Mouse (Mus musculus): ENCODE measurements around the gene Cdc42bpa. TPM values are rescaled to one million over a fixed set of nuclear protein-coding genes. Genes with fewer than 3 reads are reported as not detected.

Cdc42bpa gene
- polyA plus RNA-seq, 1 experiment from 2014 or later: 27.0 TPM

DNA sequence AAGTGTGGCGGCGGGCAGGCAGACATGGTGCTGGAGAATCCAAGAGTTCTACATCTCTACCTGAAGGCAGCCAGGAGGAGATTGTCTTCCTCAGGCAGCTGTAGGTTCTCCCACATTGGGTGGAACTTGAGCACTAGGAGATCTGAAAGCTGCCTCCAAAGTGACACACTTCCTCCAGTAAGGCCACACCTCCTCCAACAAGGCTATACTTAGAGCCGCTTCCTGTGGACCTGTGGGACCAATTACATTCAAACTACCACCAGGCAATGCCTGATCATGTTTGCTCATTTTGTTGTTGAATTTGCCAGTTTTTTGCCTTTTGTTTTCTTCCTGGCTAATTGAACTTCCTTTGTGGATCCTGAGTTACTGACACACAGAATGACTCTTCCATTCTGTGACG lies 187.8 kb downstream of the Cdc42bpa start:
- WGBS: 93% methylated on average over 4 of the region's 4 CpGs
- peaks cover 59% of the 10 kb centered on the region for H3K36me3 ChIP-seq (replicated peaks; ENCODE audit: control insufficient read depth, insufficient read depth)

DNA sequence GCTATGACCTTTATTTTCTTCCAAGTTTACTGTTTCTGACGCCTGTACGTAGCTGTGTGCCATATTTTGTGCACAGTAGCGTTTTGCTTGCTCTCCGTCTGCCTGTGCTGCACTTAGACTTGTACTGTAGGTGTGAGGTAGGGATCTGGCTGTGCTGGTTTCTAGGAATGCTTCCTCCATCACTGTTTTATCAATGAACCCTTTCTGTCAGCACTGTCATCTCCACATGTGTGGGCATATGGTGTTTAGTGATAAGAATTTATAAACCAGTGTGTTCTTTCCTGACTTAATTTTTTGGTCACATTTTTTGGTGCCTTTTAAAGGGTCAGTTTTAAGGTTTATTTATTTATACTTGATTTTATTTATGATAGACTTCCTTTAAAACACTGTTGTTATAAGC lies 188.3 kb downstream of the Cdc42bpa start:
- no peaks in the 10 kb centered on the region for H3K9me3 ChIP-seq (ENCODE audit: control insufficient read depth, low read length)
- no peak overlapping the region for H3K4me2 ChIP-seq (replicated peaks)
- ATAC-seq (ENCODE audit: low FRiP score): no peak
- no peak overlapping the region for H3K4me3 ChIP-seq (replicated peaks; ENCODE audit: low read length)
- DNase-seq (ENCODE audit: low spot score): no peak
- no peaks in the 10 kb centered on the region for H3K27me3 ChIP-seq (ENCODE audit: control insufficient read depth, insufficient read depth, low read length)
- H3K4me1 ChIP-seq (replicated peaks; ENCODE audit: control insufficient read depth, insufficient read depth, low read length): no peaks in the 10 kb centered on the region
- 94% methylated on average over 4 of the region's 4 CpGs for WGBS
- no peak overlapping the region for H3K9ac ChIP-seq
- no peak overlapping the region for H3K27ac ChIP-seq
- H3K36me3 ChIP-seq (replicated peaks; ENCODE audit: control insufficient read depth, insufficient read depth): peaks cover 59% of the 10 kb centered on the region

More for the DNA sequence above, 187.8 kb downstream of the Cdc42bpa start:
- DNase-seq (ENCODE audit: low spot score) (no peak), ATAC-seq (ENCODE audit: low FRiP score) (no peak)
- Histone ChIP-seq H3K27me3 (ENCODE audit: control insufficient read depth, insufficient read depth, low read length) (no peaks in the 10 kb centered on the region), H3K9me3 (ENCODE audit: control insufficient read depth, low read length) (no peaks in the 10 kb centered on the region), H3K4me3 (replicated peaks; ENCODE audit: low read length) (no peak overlapping the region), H3K27ac (no peak overlapping the region), H3K4me2 (replicated peaks) (no peak overlapping the region), H3K9ac (no peak overlapping the region), H3K4me1 (replicated peaks; ENCODE audit: control insufficient read depth, insufficient read depth, low read length) (no peaks in the 10 kb centered on the region)

DNA sequence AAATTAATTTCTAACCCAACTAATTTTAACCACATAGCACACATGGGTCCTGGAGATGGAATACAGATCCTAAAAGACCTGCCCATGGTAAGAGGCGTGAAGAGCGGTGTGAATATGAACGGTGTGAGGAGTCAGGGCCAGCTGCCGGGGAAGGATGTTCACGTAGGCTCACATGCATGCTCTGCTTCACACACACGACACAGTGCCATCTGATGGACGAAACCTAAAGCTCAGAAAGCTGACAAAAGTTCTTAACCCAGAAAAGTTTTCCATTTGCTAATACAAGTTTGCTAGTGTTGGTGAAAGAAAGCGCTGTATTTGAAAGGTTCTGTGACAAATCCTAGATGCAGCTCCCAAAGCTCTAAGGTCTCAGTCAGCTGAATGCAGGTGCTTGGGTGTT lies 190.9 kb downstream of the Cdc42bpa start:
- H3K9ac ChIP-seq: no peak overlapping the region
- H3K4me2 ChIP-seq (replicated peaks): no peak overlapping the region
- H3K27ac ChIP-seq: no peak overlapping the region
- peak; percentile 28 for DNase-seq (ENCODE audit: low spot score)
- H3K27me3 ChIP-seq (ENCODE audit: control insufficient read depth, insufficient read depth, low read length): no peaks in the 10 kb centered on the region
- no peaks in the 10 kb centered on the region for H3K9me3 ChIP-seq (ENCODE audit: control insufficient read depth, low read length)
- ATAC-seq (ENCODE audit: low FRiP score): no peak
- no peaks in the 10 kb centered on the region for H3K4me1 ChIP-seq (replicated peaks; ENCODE audit: control insufficient read depth, insufficient read depth, low read length)
- H3K4me3 ChIP-seq (replicated peaks; ENCODE audit: low read length): no peak overlapping the region
- H3K36me3 ChIP-seq (replicated peaks; ENCODE audit: control insufficient read depth, insufficient read depth): peaks cover 66% of the 10 kb centered on the region
- 89% methylated on average over 8 of the region's 8 CpGs for WGBS

DNA sequence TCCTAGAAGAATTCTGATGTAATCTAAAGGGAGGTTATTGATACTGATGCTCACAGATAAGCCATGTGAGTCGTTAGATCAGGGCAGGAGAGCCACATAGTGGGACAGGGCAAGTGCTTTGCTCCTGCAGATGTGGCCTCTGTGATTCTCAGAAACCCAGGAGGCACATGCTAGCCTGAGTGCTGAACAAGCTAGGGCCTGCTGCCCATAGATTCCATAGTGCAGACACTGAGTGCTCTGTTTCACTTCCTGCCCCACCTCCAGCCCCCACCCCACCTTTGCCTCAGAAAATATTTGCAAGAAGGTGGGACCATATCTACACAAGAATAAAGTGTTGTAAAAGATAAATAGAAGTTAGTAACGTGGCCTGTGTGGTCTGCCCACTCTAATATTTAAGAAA lies 198.4 kb downstream of the Cdc42bpa start:
- WGBS: 95% methylated on average over 2 of the region's 2 CpGs
- no peaks in the 10 kb centered on the region for H3K9me3 ChIP-seq (ENCODE audit: control insufficient read depth, low read length)
- ATAC-seq (ENCODE audit: low FRiP score) (no peak), DNase-seq (ENCODE audit: low spot score) (no peak)
- H3K36me3 ChIP-seq (replicated peaks; ENCODE audit: control insufficient read depth, insufficient read depth): peaks cover 62% of the 10 kb centered on the region
- H3K4me1 ChIP-seq (replicated peaks; ENCODE audit: control insufficient read depth, insufficient read depth, low read length): no peaks in the 10 kb centered on the region
- H3K4me3 ChIP-seq (replicated peaks; ENCODE audit: low read length): no peak overlapping the region
- H3K27me3 ChIP-seq (ENCODE audit: control insufficient read depth, insufficient read depth, low read length): no peaks in the 10 kb centered on the region
- H3K9ac ChIP-seq: no peak overlapping the region
- H3K27ac ChIP-seq: no peak overlapping the region
- no peak overlapping the region for H3K4me2 ChIP-seq (replicated peaks)

DNA sequence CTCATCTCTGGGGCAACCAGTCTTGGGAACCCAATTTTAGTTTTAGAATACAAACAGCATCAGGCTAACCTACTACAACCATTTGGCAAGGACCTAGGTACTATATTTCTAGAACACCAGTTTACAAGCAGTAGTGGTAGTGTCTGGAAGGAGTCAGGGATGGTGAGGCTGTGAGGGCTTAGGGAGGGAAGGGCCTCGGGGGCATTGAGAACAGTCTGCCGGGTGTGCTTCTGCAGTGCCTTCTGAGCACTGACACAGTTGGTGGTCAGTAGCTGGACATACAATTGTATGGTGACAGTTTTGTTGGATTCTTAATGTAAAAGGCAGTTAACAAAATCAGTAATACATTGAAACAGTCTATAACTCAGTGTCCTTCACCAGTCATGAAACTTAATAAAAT lies 200.3 kb downstream of the Cdc42bpa start:
- Histone ChIP-seq H3K27me3 (ENCODE audit: control insufficient read depth, insufficient read depth, low read length) (no peaks in the 10 kb centered on the region), H3K4me2 (replicated peaks) (no peak overlapping the region), H3K4me3 (replicated peaks; ENCODE audit: low read length) (no peak overlapping the region), H3K27ac (no peak overlapping the region), H3K36me3 (replicated peaks; ENCODE audit: control insufficient read depth, insufficient read depth) (peaks cover 58% of the 10 kb centered on the region), H3K4me1 (replicated peaks; ENCODE audit: control insufficient read depth, insufficient read depth, low read length) (no peaks in the 10 kb centered on the region), H3K9ac (no peak overlapping the region), H3K9me3 (ENCODE audit: control insufficient read depth, low read length) (no peaks in the 10 kb centered on the region)
- no peak for DNase-seq (ENCODE audit: low spot score)
- 86% methylated on average over 2 of the region's 2 CpGs for WGBS
- ATAC-seq (ENCODE audit: low FRiP score): no peak

DNA sequence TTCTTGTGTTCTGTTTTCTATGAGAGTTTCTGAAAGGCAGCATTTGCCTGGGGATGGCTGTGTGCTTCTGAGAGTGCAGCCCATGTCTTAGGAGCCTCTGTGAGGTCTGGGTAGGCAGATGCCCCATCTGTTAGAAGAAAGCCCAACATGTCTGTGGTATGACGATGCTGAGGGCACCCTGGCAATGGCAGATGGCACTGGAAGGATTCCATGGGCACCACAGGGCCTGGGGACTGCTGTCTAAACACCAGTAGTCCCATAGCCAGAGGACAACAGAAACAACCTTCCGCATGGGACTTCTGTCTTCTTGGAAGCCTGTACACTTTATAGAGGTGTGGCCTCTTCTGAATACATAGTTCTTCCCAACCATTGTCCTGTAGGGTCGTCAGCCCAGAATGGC lies 200.9 kb downstream of the Cdc42bpa start:
- DNase-seq (ENCODE audit: low spot score) (no peak), ATAC-seq (ENCODE audit: low FRiP score) (no peak)
- H3K9ac ChIP-seq: no peak overlapping the region
- H3K9me3 ChIP-seq (ENCODE audit: control insufficient read depth, low read length): no peaks in the 10 kb centered on the region
- no peak overlapping the region for H3K4me2 ChIP-seq (replicated peaks)
- WGBS: 77% methylated on average over 3 of the region's 3 CpGs
- no peaks in the 10 kb centered on the region for H3K27me3 ChIP-seq (ENCODE audit: control insufficient read depth, insufficient read depth, low read length)
- H3K4me1 ChIP-seq (replicated peaks; ENCODE audit: control insufficient read depth, insufficient read depth, low read length): no peaks in the 10 kb centered on the region
- no peak overlapping the region for H3K27ac ChIP-seq
- H3K36me3 ChIP-seq (replicated peaks; ENCODE audit: control insufficient read depth, insufficient read depth): peaks cover 59% of the 10 kb centered on the region
- no peak overlapping the region for H3K4me3 ChIP-seq (replicated peaks; ENCODE audit: low read length)

DNA sequence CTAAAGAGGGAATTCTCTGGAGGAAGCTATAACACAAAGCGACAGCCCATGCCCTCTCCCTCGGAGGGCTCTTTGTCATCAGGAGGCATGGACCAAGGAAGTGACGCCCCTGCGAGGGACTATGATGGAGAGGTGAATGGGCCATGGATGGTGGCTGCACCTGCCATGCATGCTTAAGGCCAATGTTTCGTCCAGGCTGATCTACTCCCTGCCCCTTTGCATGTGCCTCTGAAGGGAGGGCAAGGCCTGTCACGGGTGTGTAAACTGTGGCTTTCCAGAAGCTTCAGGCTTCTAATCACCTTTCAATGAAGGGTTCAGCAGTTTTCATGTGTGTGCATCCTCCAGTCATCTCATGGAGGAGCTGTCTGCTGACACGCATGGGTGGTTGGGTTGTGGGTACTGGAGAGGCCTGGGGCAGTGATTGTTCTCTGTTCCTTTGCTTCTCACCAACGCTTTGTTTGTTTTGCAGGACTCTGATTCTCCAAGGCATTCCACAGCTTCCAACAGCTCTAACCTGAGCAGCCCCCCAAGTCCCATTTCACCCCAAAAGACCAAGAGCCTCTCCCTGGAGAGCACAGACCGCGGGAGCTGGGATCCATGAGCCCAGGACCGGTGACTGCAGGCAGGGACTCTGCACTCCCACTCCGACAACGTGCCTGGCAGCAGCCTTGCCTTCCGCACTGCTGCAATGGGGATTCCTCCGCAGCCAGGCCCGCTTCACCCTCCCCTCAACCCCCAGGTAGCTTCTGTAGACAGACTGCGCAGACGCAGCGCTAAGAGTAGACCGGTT lies 201.5 kb downstream of the Cdc42bpa start:
- no peak for DNase-seq (ENCODE audit: low spot score)
- Histone ChIP-seq H3K4me1 (replicated peaks; ENCODE audit: control insufficient read depth, insufficient read depth, low read length) (no peaks in the 10 kb centered on the region), H3K27ac (no peak overlapping the region), H3K27me3 (ENCODE audit: control insufficient read depth, insufficient read depth, low read length) (no peaks in the 10 kb centered on the region), H3K36me3 (replicated peaks; ENCODE audit: control insufficient read depth, insufficient read depth) (peaks cover 59% of the 10 kb centered on the region), H3K4me3 (replicated peaks; ENCODE audit: low read length) (no peak overlapping the region), H3K4me2 (replicated peaks) (no peak overlapping the region), H3K9ac (no peak overlapping the region), H3K9me3 (ENCODE audit: control insufficient read depth, low read length) (no peaks in the 10 kb centered on the region)
- ATAC-seq (ENCODE audit: low FRiP score): no peak
- 85% methylated on average over 20 of the region's 20 CpGs for whole genome bisulfite sequencing

DNA sequence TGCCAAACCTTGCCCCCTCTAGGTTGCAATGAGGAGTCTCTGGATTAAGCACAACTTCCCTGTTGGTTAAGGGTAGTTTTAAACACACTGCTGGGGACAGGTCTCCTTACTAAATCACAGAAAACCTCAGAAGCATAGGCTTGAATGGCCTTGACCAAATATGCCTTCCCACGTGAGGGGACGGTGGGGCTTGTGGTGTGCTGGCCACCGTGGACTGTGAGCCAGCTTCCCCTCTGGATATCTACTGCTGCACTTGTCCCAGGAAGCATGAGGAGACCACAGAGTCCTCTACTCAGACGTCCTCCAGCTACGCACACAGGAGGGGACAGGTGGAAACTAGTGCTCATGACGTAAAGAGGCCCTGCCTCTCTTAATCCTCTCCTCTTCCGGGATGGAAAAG lies 202.7 kb downstream of the Cdc42bpa start:
- whole genome bisulfite sequencing: 96% methylated on average over 7 of the region's 7 CpGs

DNA sequence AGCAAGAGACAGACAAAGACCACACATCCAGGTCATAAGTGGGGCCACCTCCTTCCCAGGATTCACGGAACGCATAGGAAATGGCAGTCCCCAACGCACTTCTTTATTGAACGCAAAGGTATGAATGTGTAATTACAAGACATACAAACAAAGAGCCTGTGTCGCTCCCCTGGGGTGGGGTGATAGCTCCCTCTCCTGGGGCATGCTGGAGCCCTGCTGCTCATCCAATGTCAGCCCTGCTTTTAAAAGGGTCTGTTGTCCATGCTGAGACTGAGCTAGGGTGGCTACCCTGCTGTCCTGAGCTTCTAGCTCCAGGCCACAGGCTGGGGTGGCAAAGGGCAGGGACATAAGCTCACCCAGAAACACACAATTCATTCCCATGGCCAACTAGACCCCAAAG lies 206.3 kb downstream of the Cdc42bpa start:
- Histone ChIP-seq H3K9ac (no peak overlapping the region), H3K27me3 (ENCODE audit: control insufficient read depth, insufficient read depth, low read length) (no peaks in the 10 kb centered on the region), H3K27ac (no peak overlapping the region), H3K9me3 (ENCODE audit: control insufficient read depth, low read length) (no peaks in the 10 kb centered on the region), H3K4me1 (replicated peaks; ENCODE audit: control insufficient read depth, insufficient read depth, low read length) (no peaks in the 10 kb centered on the region), H3K4me2 (replicated peaks) (no peak overlapping the region), H3K4me3 (replicated peaks; ENCODE audit: low read length) (no peak overlapping the region), H3K36me3 (replicated peaks; ENCODE audit: control insufficient read depth, insufficient read depth) (peaks cover 32% of the 10 kb centered on the region)
- no peak for ATAC-seq (ENCODE audit: low FRiP score)
- no peak for DNase-seq (ENCODE audit: low spot score)
- WGBS: 84% methylated on average over 5 of the region's 5 CpGs

More for the DNA sequence above, 202.7 kb downstream of the Cdc42bpa start:
- ATAC-seq (ENCODE audit: low FRiP score) (no peak), DNase-seq (ENCODE audit: low spot score) (no peak)
- Histone ChIP-seq H3K9ac (no peak overlapping the region), H3K27me3 (ENCODE audit: control insufficient read depth, insufficient read depth, low read length) (no peaks in the 10 kb centered on the region), H3K36me3 (replicated peaks; ENCODE audit: control insufficient read depth, insufficient read depth) (peaks cover 59% of the 10 kb centered on the region), H3K4me1 (replicated peaks; ENCODE audit: control insufficient read depth, insufficient read depth, low read length) (no peaks in the 10 kb centered on the region), H3K4me3 (replicated peaks; ENCODE audit: low read length) (no peak overlapping the region), H3K9me3 (ENCODE audit: control insufficient read depth, low read length) (no peaks in the 10 kb centered on the region), H3K4me2 (replicated peaks) (no peak overlapping the region), H3K27ac (no peak overlapping the region)

DNA sequence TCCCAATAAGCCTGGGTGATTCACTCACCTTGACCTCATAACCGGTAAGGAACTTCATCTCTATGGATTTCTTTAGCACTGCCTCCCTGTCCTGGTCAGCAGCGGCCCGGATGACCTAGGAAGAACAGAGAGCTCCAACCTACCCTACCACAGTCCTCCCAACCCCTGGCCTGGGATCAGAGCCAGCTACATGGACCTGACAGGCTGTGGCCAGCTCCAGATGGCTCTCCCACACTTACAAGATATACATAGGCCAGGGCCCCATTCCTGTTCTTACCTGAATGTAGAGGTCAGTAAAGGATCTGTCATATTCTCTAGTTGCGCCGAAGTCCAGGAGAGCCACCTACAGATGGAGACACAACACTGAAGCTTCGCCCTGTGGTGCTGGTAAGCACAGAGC lies 208.0 kb downstream of the Cdc42bpa start:
- H3K9me3 ChIP-seq (ENCODE audit: control insufficient read depth, low read length): no peaks in the 10 kb centered on the region
- peaks cover 14% of the 10 kb centered on the region for H3K36me3 ChIP-seq (replicated peaks; ENCODE audit: control insufficient read depth, insufficient read depth)
- H3K4me3 ChIP-seq (replicated peaks; ENCODE audit: low read length): no peak overlapping the region
- H3K27me3 ChIP-seq (ENCODE audit: control insufficient read depth, insufficient read depth, low read length): no peaks in the 10 kb centered on the region
- WGBS: 96% methylated on average over 6 of the region's 6 CpGs
- H3K4me2 ChIP-seq (replicated peaks): no peak overlapping the region
- H3K4me1 ChIP-seq (replicated peaks; ENCODE audit: control insufficient read depth, insufficient read depth, low read length): no peaks in the 10 kb centered on the region
- DNase-seq (ENCODE audit: low spot score) (no peak), ATAC-seq (ENCODE audit: low FRiP score) (no peak)
- H3K9ac ChIP-seq: no peak overlapping the region
- H3K27ac ChIP-seq: no peak overlapping the region
